Mouse (Mus musculus): Measurements from ENCODE around the gene Rpl28.

The Rpl28 gene

GRCm38 (mm10) chr7:4792278-4793212, at the start of gene Rpl28:
Gene Rpl28 (plus strand): TSS chr7:4792874.
- DNase-seq (ENCODE audit: low read depth) = peak; percentile 99

DNA sequence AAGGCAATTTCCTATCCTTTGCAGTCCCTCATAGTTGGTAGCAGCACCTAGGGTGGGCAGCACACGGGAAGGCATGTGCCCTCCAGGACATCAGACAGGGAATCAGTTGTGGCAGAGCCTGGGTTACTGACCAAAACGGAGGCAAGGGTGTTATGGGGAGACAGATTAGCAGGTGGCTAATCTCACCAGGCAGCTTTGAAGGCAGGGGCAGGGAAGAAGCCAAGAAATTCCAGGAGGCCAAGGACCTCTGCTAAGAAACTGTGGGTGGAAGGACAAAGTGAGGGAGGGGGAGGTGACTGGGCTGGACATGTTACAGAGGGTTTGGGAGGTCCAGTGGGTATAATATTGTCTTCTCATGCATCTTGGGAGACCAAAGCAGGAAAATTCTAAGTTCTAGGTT, 49.3 kb upstream of the Rpl28 start:
- DNase-seq (ENCODE audit: low read depth) = no peak

DNA sequence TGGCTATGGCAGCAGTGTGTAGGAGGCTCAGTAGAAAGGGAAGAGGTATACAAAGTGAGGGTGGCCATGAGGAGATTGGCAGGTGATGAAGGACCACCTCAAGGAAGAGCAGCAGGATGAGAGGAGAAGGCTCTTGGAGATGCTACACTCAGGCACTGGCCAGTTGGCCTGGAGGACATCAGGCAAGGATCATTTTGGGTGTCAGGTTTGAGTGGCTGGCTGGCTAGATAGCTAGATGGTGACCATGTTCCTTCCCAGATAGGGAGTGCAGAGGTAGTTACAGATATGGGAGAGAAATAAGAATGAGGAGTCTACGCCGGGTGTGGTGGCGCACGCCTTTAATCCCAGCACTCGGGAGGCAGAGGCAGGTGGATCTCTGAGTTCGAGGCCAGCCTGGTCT, 47.8 kb upstream of the Rpl28 start:
- no peak for DNase-seq (ENCODE audit: low read depth)

- no peak for DNase-seq (ENCODE audit: low read depth)
These were observed 46.2 kb upstream of the Rpl28 start for GRCm38 (mm10) chr7:4746326-4746980.

- no peak for DNase-seq (ENCODE audit: low read depth)
These were observed 45.3 kb upstream of the Rpl28 start for GRCm38 (mm10) chr7:4747156-4747899.

DNA sequence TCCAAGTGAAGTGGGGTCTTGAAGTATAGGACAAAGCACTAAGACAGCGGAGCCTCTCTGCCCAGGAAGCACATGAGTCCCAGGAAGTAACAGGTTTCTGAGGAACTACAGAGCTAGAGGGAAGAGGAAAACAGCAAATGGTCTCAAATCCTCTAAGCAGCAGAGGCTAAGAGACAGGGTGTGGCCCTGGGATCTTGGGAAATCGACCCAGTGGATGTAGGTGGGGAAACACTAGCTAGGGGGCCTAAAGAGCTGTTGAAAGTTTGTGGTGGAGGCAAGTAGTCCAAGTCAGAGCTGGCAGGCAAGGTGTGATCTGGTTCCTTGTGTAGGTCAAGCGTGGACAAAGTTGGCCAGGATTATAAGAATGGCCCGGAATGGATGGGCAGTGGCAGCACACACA, 44.4 kb upstream of the Rpl28 start:
- DNase-seq (ENCODE audit: low read depth) = peak; percentile 29

GRCm38 (mm10) chr7:4749169-4749568, 43.5 kb upstream of the Rpl28 start:
- no peak for DNase-seq (ENCODE audit: low read depth)

DNA sequence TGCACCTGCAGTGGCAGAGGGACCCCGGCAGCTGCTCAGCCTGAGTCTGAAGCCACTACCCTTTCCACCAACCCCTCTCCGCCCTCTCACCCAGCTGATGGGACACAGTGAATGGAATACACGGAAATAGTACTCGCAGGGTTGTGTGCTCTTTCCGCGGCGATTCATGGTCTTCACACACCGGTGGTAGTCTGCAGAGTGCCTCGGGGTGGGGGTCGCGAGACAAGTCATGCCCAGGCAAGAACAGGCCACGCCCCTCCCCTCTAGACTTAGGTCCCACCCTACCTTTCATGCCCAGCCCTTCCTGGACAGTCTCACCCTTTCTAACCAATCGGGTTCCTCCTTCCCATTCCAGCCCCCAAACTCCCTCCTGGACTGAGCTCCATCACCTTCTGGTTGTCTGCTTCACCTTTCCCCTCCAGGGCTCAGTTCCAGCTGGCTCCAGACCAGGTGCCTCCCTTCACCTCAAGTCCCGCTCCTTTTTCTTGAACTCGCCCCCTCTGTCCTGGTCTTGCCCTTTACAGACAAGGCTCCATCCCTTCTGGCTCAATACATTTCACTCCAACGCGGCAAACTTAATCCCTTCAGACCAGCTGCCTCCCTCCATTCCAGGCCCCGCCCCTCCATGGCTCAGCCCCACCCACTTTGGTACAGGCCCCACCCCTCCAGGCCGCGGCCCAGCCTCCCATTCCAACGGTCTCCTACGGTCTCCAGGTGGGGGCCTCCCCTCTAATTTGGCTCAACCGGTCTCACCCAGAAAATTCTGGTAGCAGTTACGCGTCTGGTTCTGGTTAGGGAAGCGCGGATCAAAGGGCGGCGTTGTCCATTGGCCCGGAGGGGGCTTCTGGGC, 40.5 kb upstream of the Rpl28 start:
- no peak for DNase-seq (ENCODE audit: low read depth)

- no peak for DNase-seq (ENCODE audit: low read depth)
These were observed 39.7 kb upstream of the Rpl28 start, which contains the start of gene Cox6b2 for GRCm38 (mm10) chr7:4752821-4753570. Gene Cox6b2 (minus strand): TSS chr7:4753094.

- DNase-seq (ENCODE audit: low read depth) = no peak
These were observed 33.0 kb upstream of the Rpl28 start for GRCm38 (mm10) chr7:4759670-4760069.

DNA sequence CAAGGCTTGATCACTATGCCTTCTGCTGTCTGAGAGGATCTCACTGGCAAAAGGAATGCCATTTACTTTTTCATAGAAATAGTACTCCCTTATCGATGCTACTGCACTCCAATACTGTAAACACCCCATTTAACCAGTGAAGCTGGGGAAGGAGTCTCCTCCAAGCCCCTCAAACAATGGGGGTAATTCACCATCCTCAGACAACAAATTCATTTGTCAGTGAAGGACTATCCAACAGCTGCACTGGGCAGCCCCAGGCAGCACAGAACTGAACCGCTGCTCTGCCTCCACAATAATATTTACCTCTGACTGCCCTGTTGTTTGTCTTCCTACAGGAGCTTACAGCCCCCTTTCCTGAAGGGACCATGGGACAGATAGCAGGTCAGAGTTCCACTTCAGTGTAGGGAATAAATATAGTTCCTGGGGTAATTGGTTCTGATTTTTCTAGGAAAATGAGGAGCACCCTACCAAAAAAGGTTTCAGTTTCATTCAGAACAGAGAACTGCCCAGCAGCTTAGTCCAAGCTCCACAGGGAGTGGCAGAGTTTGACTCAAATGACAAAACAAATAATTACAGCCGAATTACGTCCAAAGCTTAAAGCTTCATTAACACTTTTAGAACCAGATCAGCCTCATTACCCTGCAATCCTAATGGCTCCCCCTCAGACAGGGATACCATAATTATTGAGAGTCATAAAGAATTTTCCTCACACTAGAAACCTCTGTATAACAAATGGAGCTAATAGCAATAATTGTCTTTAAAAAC, 27.5 kb upstream of the Rpl28 start:
- no peak for DNase-seq (ENCODE audit: low read depth)

DNA sequence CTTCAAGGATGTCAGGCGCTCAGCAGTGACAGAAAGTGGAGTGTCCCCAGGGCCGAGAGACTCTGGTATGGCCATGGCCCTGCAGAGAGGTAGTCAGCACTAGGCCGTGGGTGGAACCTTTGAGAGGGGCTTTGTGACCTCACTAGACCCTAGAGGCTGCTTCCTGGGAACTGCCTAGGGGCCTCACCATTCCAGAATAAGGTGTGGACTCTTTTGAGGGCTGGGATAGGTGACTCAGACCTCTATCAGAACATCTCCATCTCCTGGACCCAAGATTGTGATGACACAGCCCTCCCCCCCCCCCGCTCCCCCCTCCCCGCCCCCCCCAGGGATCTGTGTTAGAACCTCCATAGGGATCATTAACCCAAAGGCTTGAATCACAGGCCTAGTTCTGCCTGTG, 21.5 kb upstream of the Rpl28 start, which contains the start of gene Fam71e2:
Fam71e2 (minus strand) TSS at position 101 of the 400 bp plus-strand sequence.
- DNase-seq (ENCODE audit: low read depth) = no peak

DNA sequence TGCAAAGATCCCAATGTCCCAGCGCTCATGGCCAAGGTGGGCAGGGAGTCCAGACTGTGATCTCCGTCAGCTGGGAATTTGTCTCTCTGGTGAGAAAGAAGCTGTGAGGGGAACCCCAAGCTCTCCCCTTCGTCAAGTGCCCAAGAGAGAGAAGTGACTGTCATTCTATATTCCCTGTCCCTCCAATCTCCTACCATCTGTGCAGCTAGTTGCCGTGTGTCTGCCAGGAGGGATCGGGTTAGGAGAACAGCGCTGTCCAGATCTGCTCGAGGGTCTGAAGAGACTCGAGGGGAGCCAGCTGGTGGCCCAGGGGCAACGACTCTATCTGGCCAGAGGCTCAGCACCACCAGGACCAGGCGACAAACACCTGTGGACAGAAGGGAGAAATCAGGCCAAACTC, 16.5 kb upstream of the Rpl28 start:
- no peak for DNase-seq (ENCODE audit: low read depth)

- DNase-seq (ENCODE audit: low read depth) = peak; percentile 81
These were observed 15.5 kb upstream of the Rpl28 start for GRCm38 (mm10) chr7:4776861-4777830.

GRCm38 (mm10) chr7:4777851-4778637, 14.6 kb upstream of the Rpl28 start:
- DNase-seq (ENCODE audit: low read depth) = peak; percentile 59

GRCm38 (mm10) chr7:4779921-4780320, 12.8 kb upstream of the Rpl28 start:
- DNase-seq (ENCODE audit: low read depth) = peak; percentile 53

GRCm38 (mm10) chr7:4782130-4782529, 10.5 kb upstream of the Rpl28 start:
- DNase-seq (ENCODE audit: low read depth) = no peak

DNA sequence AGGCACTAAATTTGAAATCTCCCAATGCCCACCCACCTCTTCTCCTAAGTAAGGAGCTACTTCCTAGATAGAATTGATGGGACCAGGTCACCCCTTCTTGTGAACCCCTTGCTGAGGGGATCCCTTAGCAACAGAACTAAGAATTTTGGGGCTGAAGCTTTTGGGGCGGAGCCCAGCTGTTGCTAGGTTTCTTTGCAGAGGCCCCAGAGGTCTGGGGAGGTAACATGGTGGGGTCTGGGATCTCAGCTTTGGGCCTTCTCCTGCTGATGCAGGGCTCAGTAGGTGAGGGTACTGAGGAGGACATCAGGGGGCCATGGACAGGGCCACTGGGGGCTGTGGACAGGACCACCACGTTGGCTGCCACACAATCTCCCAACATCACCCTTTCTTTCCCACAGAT, 9.9 kb upstream of the Rpl28 start, which contains the start of the genes Il11 and Tmem190:
Il11 (minus strand) TSS at position 101 of the 400 bp plus-strand sequence.
Tmem190 (plus strand) TSS at position 179 of the 400 bp plus-strand sequence.
- DNase-seq (ENCODE audit: low read depth) = no peak

Measured in NIH3T3 (cell line).